Mouse (Mus musculus) CH12.LX (cell line): ENCODE data around the gene Eif4e.

Experiments
- CHD1 ChIP-seq: IDR thresholded peaks from 2 replicates; pipeline ENCODE4 v1.6.1; 2012; ENCODE audit warnings: low read depth, low read length, improper control_type of control experiment, inconsistent platforms
- CHD2 ChIP-seq: IDR thresholded peaks from 2 replicates; pipeline ENCODE4 v1.6.1; 2011; ENCODE audit warnings: low read length, improper control_type of control experiment
- CTCF ChIP-seq, 2 experiments: IDR thresholded peaks in 1 of 2; conservative IDR thresholded peaks in 1 of 2; 2 replicates each; pipeline ENCODE4 v1.5.1; 2011 to 2012; ENCODE audit warnings: low read depth in 2 of 2, low read length in 2 of 2, improper control_type of control experiment in 1 of 2, inconsistent platforms in 1 of 2, mild to moderate bottlenecking in 1 of 2, moderate library complexity in 1 of 2
- E2F4 ChIP-seq: IDR thresholded peaks from 2 replicates; pipeline ENCODE4 v1.6.1; 2011; ENCODE audit warnings: low read depth, low read length, improper control_type of control experiment; ENCODE audit not compliant: insufficient replicate concordance
- ELF1 ChIP-seq: IDR thresholded peaks from 2 replicates; pipeline ENCODE4 v1.6.1; 2014; ENCODE audit warnings: low read depth, mild to moderate bottlenecking, inconsistent platforms, low read length, improper control_type of control experiment
- EP300 ChIP-seq: IDR thresholded peaks from 2 replicates; pipeline ENCODE4 v1.6.1; 2011; ENCODE audit warnings: low read length, improper control_type of control experiment
- KAT2A ChIP-seq: IDR thresholded peaks from 2 replicates; pipeline ENCODE4 v1.6.1; 2012; ENCODE audit warnings: low read length, improper control_type of control experiment, inconsistent platforms; ENCODE audit not compliant: insufficient replicate concordance
- MAX ChIP-seq: IDR thresholded peaks from 2 replicates; pipeline ENCODE4 v1.6.1; 2011; ENCODE audit warnings: low read length, improper control_type of control experiment
- MYC ChIP-seq: IDR thresholded peaks from 2 replicates; pipeline ENCODE4 v1.6.1; 2011; ENCODE audit warnings: low read depth, mild to moderate bottlenecking, improper control_type of control experiment, low read length
- POLR2A ChIP-seq: IDR thresholded peaks from 2 replicates; pipeline ENCODE4 v1.6.1; 2011; ENCODE audit warnings: low read depth, mild to moderate bottlenecking, improper control_type of control experiment, low read length
- UBTF ChIP-seq: IDR thresholded peaks from 2 replicates; pipeline ENCODE4 v1.6.1; 2012; ENCODE audit warnings: low read depth, mild to moderate bottlenecking, inconsistent platforms, low read length, improper control_type of control experiment, moderate library complexity
- ZMIZ1 ChIP-seq: IDR thresholded peaks from 2 replicates; pipeline ENCODE4 v1.6.1; 2012; ENCODE audit warnings: low read depth, mild to moderate bottlenecking, inconsistent platforms, low read length, improper control_type of control experiment

- TF ChIP-seq KAT2A (no peak), CTCF (conservative IDR thresholded peaks at IDR 0.05 in 1 of 2, IDR thresholded peaks at IDR 0.05 in 1 of 2; ENCODE audit: low read depth in 2 of 2, low read length in 2 of 2) (no peak), CHD2 (no peak), ELF1 (no peak), POLR2A (no peak), UBTF (no peak), MYC (no peak), E2F4 (no peak), EP300 (no peak), ZMIZ1 (no peak), CHD1 (no peak), MAX (no peak)
Measured at GRCm38 (mm10) chr3:138578867-138579266, 52.9 kb downstream of the Eif4e start.
